Mouse (Mus musculus): ENCODE results near the gene Akap5. TPM values are rescaled to one million over a fixed set of nuclear protein-coding genes. Genes with fewer than 3 reads are reported as not detected.

The Akap5 gene
- 0.48 TPM for polyA plus RNA-seq (2015; fragmentation: Illumina TruSeq; extraction: RNeasy Lipid Tissue Mini Kit (QIAGEN cat#74804); ENCODE audit: insufficient read depth, low read depth, low replicate concordance)

GRCm38 (mm10) chr12:76324679-76325431 lies at the start of gene Akap5:
TSS of gene Akap5 (plus strand) at chr12:76324891.

GRCm38 (mm10) chr12:76369206-76369977 lies 44.7 kb downstream of the Akap5 start, which contains the start of gene Zbtb25:
TSS of gene Zbtb25 (minus strand) at chr12:76369602.

GRCm38 (mm10) chr12:76369978-76370830 lies 45.5 kb downstream of the Akap5 start, which contains the start of gene Zbtb1:
TSS of gene Zbtb1 (plus strand) at chr12:76370266.

Other genes starting within 250 kb of the Akap5 start
- not detected for gene Esr2, start 147.6 kb upstream of the Akap5 start, polyA plus RNA-seq (2015; fragmentation: Illumina TruSeq; extraction: RNeasy Lipid Tissue Mini Kit (QIAGEN cat#74804); ENCODE audit: insufficient read depth, low read depth, low replicate concordance)
- gene Tex21, start 78.1 kb upstream of the Akap5 start, polyA plus RNA-seq (2015; fragmentation: Illumina TruSeq; extraction: RNeasy Lipid Tissue Mini Kit (QIAGEN cat#74804); ENCODE audit: insufficient read depth, low read depth, low replicate concordance), result not detected
- gene Mthfd1, start 69.6 kb upstream of the Akap5 start, polyA plus RNA-seq (2015; fragmentation: Illumina TruSeq; extraction: RNeasy Lipid Tissue Mini Kit (QIAGEN cat#74804); ENCODE audit: insufficient read depth, low read depth, low replicate concordance), result 12.4 TPM
- 0.94 TPM for gene Zbtb25, start 44.7 kb downstream of the Akap5 start, polyA plus RNA-seq (2015; fragmentation: Illumina TruSeq; extraction: RNeasy Lipid Tissue Mini Kit (QIAGEN cat#74804); ENCODE audit: insufficient read depth, low read depth, low replicate concordance)
- gene Zbtb1, start 45.4 kb downstream of the Akap5 start, polyA plus RNA-seq (2015; fragmentation: Illumina TruSeq; extraction: RNeasy Lipid Tissue Mini Kit (QIAGEN cat#74804); ENCODE audit: insufficient read depth, low read depth, low replicate concordance), result 1.3 TPM
- gene Hspa2, start 79.3 kb downstream of the Akap5 start, polyA plus RNA-seq (2015; fragmentation: Illumina TruSeq; extraction: RNeasy Lipid Tissue Mini Kit (QIAGEN cat#74804); ENCODE audit: insufficient read depth, low read depth, low replicate concordance), result 1.1 TPM
- 0.55 TPM for gene Ppp1r36, start 92.6 kb downstream of the Akap5 start, polyA plus RNA-seq (2015; fragmentation: Illumina TruSeq; extraction: RNeasy Lipid Tissue Mini Kit (QIAGEN cat#74804); ENCODE audit: insufficient read depth, low read depth, low replicate concordance)
- 16.5 TPM for gene Plekhg3, start 206.0 kb downstream of the Akap5 start, polyA plus RNA-seq (2015; fragmentation: Illumina TruSeq; extraction: RNeasy Lipid Tissue Mini Kit (QIAGEN cat#74804); ENCODE audit: insufficient read depth, low read depth, low replicate concordance)